Mouse (Mus musculus) spleen, adult 2 months (tissue): ENCODE data around the gene Adprm. TPM values are rescaled to one million over a fixed set of nuclear protein-coding genes. Genes with fewer than 3 reads are reported as not detected.

ENCODE experiments used
- DNase-seq, 2 experiments: peaks; one replicate each; pipeline versions ENCODE4 v3.0.0 to v3.0.0-alpha.2; 2012 to 2021; ENCODE audit warnings: low spot score in 2 of 2, low read depth in 1 of 2
- H3K27ac ChIP-seq: fragments of 200-500 bp; 2 replicates; pipeline ENCODE4 v1.5.1; 2012; ENCODE audit warnings: low read length, inconsistent platforms; ENCODE audit not compliant: insufficient read depth
- H3K27me3 ChIP-seq: fragments of 200-500 bp; 2 replicates; pipeline ENCODE4 v1.6.1; 2012; ENCODE audit warnings: mild to moderate bottlenecking, moderate library complexity, low read length, inconsistent platforms; ENCODE audit not compliant: control insufficient read depth, insufficient read depth
- H3K36me3 ChIP-seq: fragments of 200-500 bp; 2 replicates; pipeline ENCODE4 v1.6.1; 2012; ENCODE audit warnings: mild to moderate bottlenecking, low read length, inconsistent platforms; ENCODE audit not compliant: control insufficient read depth, insufficient read depth
- H3K4me1 ChIP-seq: fragments of 200-500 bp; 2 replicates; pipeline ENCODE4 v1.6.1; 2011; ENCODE audit warnings: inconsistent platforms; ENCODE audit not compliant: control insufficient read depth, insufficient read depth, insufficient read length
- H3K4me3 ChIP-seq: fragments of 200-500 bp; 2 replicates; pipeline ENCODE4 v1.5.1; 2011; ENCODE audit warnings: mild to moderate bottlenecking, inconsistent platforms; ENCODE audit not compliant: insufficient read depth, insufficient read length; ENCODE audit errors: extremely low read depth
- CTCF ChIP-seq: fragments of 200-500 bp; IDR thresholded peaks from 2 replicates; pipeline ENCODE4 v1.5.1; 2011; ENCODE audit warnings: mild to moderate bottlenecking, inconsistent platforms; ENCODE audit not compliant: insufficient read depth, insufficient read length, insufficient replicate concordance; ENCODE audit errors: extremely low read depth
- POLR2A ChIP-seq: fragments of 200-500 bp; IDR thresholded peaks from 2 replicates; pipeline ENCODE4 v1.6.1; 2011; ENCODE audit warnings: low read depth, low read length, inconsistent platforms
- WGBS: fragments of 180-500 bp; shearing (Covaris S2); methylation state at CpG from one replicate; pipeline ENCODE4 v1.1.7; 2018; 5-methylcytosine and 5-hydroxymethylcytosine counted together
- polyA plus RNA-seq: library from polyadenylated mRNA; depleted of rRNA; stranded (reverse); fragments of >200 nt; gene quantifications from 2 replicates; pipeline ENCODE4 v1.2.3, GENCODE M21; 2012; rRNA removed

The Adprm gene
- 6.0 and 7.4 TPM in 2 replicates for polyA plus RNA-seq

DNA sequence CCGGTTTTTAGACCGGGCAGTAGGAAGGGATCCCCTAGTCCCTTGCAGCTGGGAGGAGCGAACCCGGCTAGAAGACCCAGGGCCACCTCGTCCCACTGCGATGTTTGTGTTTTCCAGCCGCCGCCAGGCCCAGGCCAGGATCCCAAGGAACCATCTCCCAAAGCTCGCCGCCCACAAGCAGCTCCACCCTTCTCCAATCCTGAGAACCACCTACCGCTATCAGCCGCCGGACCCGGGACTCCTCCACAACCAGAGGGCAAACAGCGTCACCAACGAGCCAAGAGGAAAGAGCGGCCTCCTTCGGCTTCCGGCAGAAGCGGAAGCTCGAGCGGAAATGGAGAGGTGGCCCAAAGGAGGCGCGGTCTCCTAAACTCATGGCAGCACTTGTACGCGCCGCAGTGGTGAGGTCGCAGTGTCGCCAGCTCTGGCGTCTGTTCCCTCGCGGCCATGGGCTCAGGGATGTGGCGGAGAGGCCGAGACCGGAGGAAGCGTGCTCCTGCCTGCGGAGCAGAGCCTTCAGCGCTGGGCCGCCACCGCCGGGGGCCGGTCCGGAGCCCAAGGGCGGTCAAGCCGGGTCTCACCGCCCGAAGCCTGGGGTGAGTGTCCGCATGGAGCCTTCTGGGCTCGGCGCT is at the start of gene Adprm, which contains the start of gene Sco1:
Adprm (minus strand) TSS at position 274 of the 632 bp plus-strand sequence.
Sco1 (plus strand) TSS at position 350 of the 632 bp plus-strand sequence.
- WGBS: under 1% methylated on average over 50 of the region's 50 CpGs
- no peak for TF ChIP-seq CTCF
- peak; percentile 59; the same call in 1 of the 2 replicates for TF ChIP-seq POLR2A
- Histone ChIP-seq H3K4me1 (peaks cover 2% of the 10 kb centered on the region; the same call in 1 of the 2 replicates), H3K27ac (peak within 1 kb of the TSS; percentile 70), H3K27me3 (no peaks in the 10 kb centered on the region), H3K4me3 (peak within 1 kb of the TSS; percentile 99), H3K36me3 (peaks cover 12% of the 10 kb centered on the region)
- DNase-seq: peak; percentile 46 to 84

DNA sequence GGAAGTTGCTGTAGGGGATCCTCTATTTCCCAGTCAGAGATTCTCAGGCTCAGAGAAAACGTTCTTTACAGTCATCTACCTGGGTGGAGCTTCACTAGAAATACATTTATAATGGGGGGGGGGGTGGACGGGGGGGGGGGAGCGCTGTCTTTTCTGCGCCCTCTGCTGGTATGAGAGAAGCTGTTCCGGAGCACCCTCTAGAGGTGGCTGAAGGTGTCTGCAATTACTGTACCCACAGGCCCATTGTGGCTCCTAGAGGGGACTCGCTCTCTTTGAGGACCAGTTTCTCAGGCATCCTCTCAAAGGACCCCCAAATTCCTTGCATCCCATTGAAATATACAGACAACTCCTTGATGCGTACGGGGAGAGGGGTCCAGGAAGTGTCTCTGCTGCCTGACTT is 49.3 kb upstream of the Adprm start:
- 31% methylated on average over 8 of the region's 8 CpGs for WGBS
- DNase-seq: peak in 1 of 2 experiments; percentile 31

GRCm38 (mm10) chr11:67100169-67100568 is 47.8 kb upstream of the Adprm start:
- H3K36me3 ChIP-seq: no peaks in the 10 kb centered on the region
- no peak for TF ChIP-seq POLR2A
- no peak for TF ChIP-seq CTCF
- no peaks in the 10 kb centered on the region for H3K27me3 ChIP-seq
- no peak overlapping the region for H3K27ac ChIP-seq
- H3K4me1 ChIP-seq: no peaks in the 10 kb centered on the region
- no peak overlapping the region for H3K4me3 ChIP-seq
- no peak for DNase-seq
- 33% methylated on average over 6 of the region's 6 CpGs for WGBS

More for the DNA sequence above, 49.3 kb upstream of the Adprm start:
- Histone ChIP-seq H3K27me3 (no peaks in the 10 kb centered on the region), H3K36me3 (no peaks in the 10 kb centered on the region), H3K4me3 (no peak overlapping the region), H3K27ac (no peak overlapping the region), H3K4me1 (no peaks in the 10 kb centered on the region)
- TF ChIP-seq POLR2A (no peak), CTCF (peak; percentile 58; the same call in 1 of the 2 replicates)

- H3K4me3 ChIP-seq: no peak overlapping the region
- H3K27ac ChIP-seq: no peak overlapping the region
- DNase-seq: no peak
- H3K4me1 ChIP-seq: no peaks in the 10 kb centered on the region
- H3K27me3 ChIP-seq: no peaks in the 10 kb centered on the region
- 93% methylated on average over 16 of the region's 16 CpGs for WGBS
- no peaks in the 10 kb centered on the region for H3K36me3 ChIP-seq
- TF ChIP-seq POLR2A (no peak), CTCF (no peak)
Measured at GRCm38 (mm10) chr11:67099241-67099640, 46.8 kb upstream of the Adprm start.

- 79% methylated on average over 11 of the region's 11 CpGs for WGBS
- H3K4me1 ChIP-seq: no peaks in the 10 kb centered on the region
- no peak for DNase-seq
- no peak for TF ChIP-seq POLR2A
- no peak for TF ChIP-seq CTCF
- H3K27me3 ChIP-seq: no peaks in the 10 kb centered on the region
- no peak overlapping the region for H3K27ac ChIP-seq
- no peaks in the 10 kb centered on the region for H3K36me3 ChIP-seq
- H3K4me3 ChIP-seq: no peak overlapping the region
Measured at GRCm38 (mm10) chr11:67098427-67098826, 46.0 kb upstream of the Adprm start.

DNA sequence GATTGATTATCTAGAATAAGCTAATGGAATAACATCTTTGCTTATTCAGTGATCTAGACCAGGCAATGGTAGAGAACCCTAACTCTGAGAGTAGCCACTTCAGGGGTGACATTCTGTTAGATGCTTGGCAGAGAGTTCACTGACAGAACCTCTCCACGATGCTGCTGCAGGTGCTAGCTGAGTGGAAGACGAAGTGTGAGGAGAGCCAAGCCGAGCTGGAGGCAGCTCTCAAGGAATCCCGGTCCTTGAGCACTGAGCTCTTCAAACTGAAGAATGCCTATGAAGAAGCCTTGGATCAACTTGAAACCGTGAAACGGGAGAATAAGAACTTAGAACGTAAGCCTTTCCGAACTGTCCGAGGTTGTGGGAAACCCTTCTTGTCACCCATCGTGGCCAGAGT is 45.3 kb upstream of the Adprm start:
- H3K27ac ChIP-seq: no peak overlapping the region
- 89% methylated on average over 10 of the region's 10 CpGs for WGBS
- DNase-seq: no peak
- no peaks in the 10 kb centered on the region for H3K36me3 ChIP-seq
- no peak overlapping the region for H3K4me3 ChIP-seq
- TF ChIP-seq POLR2A (no peak), CTCF (no peak)
- H3K27me3 ChIP-seq: no peaks in the 10 kb centered on the region
- H3K4me1 ChIP-seq: no peaks in the 10 kb centered on the region

GRCm38 (mm10) chr11:67094470-67094869 is 42.1 kb upstream of the Adprm start:
- WGBS: 77% methylated on average over 29 of the region's 29 CpGs
- H3K4me3 ChIP-seq: no peak overlapping the region
- H3K4me1 ChIP-seq: no peaks in the 10 kb centered on the region
- H3K27ac ChIP-seq: no peak overlapping the region
- TF ChIP-seq POLR2A (no peak), CTCF (no peak)
- no peaks in the 10 kb centered on the region for H3K36me3 ChIP-seq
- no peaks in the 10 kb centered on the region for H3K27me3 ChIP-seq
- no peak for DNase-seq
